Mouse (Mus musculus) CD4-positive, CD25-positive, alpha-beta regulatory T cell, adult 9 weeks (primary cell): ENCODE results near the gene Sec24a. TPM values are rescaled to one million over a fixed set of nuclear protein-coding genes. Genes with fewer than 3 reads are reported as not detected.

Experiments
- polyA plus RNA-seq: library from polyadenylated mRNA; unstranded; fragments of 100-300 nt; shearing (Covaris generic); gene quantifications from one replicate; pipeline ENCODE4 v1.2.1, GENCODE M21; 2017

Gene Sec24a
- 19.7 TPM for polyA plus RNA-seq

DNA sequence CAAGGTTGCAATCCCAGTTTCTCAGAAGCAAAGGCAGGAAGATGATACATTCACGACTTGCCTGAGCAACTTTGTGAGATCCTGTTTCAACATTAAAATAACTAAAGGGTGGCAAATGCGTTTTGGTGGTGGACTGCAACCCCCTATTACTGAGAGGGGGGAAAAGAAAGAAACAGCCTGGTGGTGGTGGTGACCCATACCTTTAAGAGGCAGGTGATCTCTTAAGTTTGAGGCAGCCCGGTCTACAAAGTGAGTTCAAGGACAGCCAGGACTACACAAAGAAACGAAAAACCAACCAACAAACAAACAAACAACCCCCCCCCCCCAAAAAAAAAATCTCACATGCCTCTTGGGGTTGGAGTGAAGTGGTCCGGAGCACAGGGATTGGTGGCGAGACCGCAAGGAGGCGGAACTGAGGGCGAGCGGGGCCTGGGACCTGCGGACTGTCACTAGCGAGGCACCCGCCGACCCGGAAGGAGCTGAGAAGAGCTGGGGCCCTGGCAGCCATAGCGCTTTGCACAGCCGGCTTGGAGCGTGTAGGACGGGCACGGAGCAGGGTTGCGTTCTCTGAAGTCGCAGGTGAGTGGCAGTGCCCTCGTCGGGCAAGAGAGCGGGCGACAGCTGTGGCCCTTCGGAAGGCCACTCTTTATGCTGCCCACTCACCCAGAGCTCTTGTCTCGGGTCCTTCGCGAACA lies at the start of gene Sec24a, which contains the start of gene Sar1b:
Gene Sec24a (minus strand): TSS at position 422 of the 695 bp plus-strand sequence.
Gene Sar1b (plus strand): TSS at position 475 of the 695 bp plus-strand sequence.

DNA sequence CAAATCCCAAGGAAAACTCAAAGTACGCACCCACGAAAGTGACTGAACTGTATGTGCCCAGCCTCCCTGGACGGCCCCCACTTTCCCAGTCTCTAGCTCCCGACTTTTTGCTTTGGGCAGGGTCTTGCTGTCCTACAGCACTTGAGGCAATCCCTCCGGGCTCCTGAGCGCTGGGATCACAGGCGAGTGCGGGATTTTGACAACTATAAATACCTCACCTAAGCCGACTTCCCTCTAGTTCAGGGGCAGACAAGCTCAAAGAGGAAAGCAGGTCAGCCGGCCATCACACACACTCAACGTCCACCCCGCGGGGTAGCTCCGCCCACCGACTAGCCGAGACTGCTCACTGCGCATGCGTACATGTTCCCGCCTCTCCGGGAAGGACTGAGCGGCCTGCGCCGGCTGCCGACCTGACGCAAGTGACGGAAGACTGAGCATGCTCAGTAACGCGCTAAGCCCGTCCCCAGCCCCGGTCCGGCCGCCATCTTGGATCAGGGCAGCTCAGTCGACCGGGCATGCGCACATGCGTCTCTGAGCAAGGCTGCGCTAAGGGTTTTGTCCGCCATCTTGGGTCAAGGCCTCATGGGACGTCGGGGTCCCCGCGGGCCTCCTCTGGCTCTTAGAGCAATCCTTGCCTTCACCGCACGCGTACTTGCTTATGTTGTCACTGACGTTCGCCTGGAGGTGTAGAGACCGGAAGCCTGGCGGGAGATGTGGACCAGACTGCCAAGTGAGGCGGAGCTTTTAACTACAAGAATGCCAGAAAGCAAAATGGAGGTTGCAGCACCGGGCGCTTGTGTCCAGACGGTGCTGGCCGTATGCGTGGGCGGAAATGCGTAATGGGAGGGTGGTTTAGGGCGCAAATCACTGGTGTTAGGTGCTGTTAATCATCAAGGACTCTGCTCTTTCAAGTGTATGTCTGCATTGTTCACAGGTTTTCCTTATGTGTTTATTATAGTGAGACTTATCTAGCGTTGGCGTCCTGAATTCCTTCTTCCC lies 74.8 kb downstream of the Sec24a start, which contains the start of gene 0610009B22Rik:
Gene 0610009B22Rik (minus strand): TSS at position 545 of the 999 bp plus-strand sequence.

DNA sequence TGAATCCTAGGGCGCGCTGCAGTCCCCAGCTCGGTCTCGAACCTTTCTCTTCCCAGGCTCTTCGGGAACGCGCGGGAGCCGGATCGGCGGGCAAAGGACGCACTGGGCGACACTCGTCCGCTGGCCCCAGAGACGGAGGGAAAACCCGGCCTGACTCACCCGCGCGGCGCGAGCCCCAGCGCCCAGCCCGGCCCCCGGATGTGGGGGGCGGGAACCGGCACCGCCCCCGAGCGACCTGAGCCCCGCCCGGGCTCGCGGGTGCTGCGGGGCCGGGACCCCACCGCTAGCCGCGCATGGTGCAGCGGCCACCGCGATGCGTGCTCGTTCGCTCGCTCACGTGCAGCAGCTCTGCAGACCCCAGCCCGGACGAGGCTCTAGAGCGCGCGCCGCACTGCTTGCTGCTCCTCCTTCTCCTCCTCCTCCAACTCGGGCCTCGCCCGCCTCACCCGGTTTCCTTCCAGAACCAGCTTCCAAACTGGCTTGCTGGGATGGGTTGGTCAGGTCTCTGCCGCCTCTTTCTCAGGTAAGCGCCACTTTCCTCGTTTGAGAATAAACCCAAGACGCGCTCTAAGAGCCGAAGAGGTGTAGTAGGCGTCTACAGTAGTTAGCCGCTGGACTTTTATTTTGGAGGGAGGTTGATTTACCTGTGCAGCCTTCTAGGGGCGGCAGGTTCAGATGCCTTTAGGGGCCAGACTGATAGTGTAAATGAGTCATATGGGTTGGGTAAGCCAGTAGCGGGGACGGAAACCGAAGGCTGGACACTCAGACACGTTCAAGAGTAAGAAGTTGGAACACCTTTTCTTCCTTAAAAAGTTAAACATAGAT lies 112.5 kb downstream of the Sec24a start, which contains the start of the genes N4bp3 and D930048N14Rik:
Gene N4bp3 (minus strand): TSS at position 152 of the 825 bp plus-strand sequence.
Gene D930048N14Rik (plus strand): TSS at position 264 of the 825 bp plus-strand sequence.

Other genes starting within 250 kb of the Sec24a start
- 25.8 TPM for gene Phykpl, start 178.9 kb downstream of the Sec24a start, polyA plus RNA-seq
- gene Hnrnpab, start 156.8 kb downstream of the Sec24a start, polyA plus RNA-seq: 17.0 TPM
- gene Nhp2, start 143.9 kb downstream of the Sec24a start, polyA plus RNA-seq: 136 TPM
- gene Rmnd5b, start 127.7 kb downstream of the Sec24a start, polyA plus RNA-seq: 105 TPM
- 8.6 TPM for gene N4bp3, start 112.8 kb downstream of the Sec24a start, polyA plus RNA-seq
- 0.63 TPM for gene D930048N14Rik, start 112.7 kb downstream of the Sec24a start, polyA plus RNA-seq
- gene 0610009B22Rik, start 74.8 kb downstream of the Sec24a start, polyA plus RNA-seq: 21.9 TPM
- gene Sar1b, start 53 bp upstream of the Sec24a start, polyA plus RNA-seq: 127 TPM
- gene Jade2, start 94.0 kb upstream of the Sec24a start, polyA plus RNA-seq: 8.5 TPM
- 116 TPM for gene Cdkn2aipnl, start 204.0 kb upstream of the Sec24a start, polyA plus RNA-seq
- 328 TPM for gene Ube2b, start 237.1 kb upstream of the Sec24a start, polyA plus RNA-seq
- gene Cdkl3, start 240.6 kb upstream of the Sec24a start, polyA plus RNA-seq: 7.1 TPM